Mouse (Mus musculus): Measurements from ENCODE around the gene Acad10.
"Not testable (repeated sequence)": the region's sequence is repeated elsewhere in the genome, so short reads cannot be mapped to it uniquely, and the experiment has no call there.

Acad10 gene

GRCm38 (mm10) chr5:121660059-121660896 lies at the start of gene Acad10, which contains the start of gene Brap:
Gene Acad10 (minus strand): TSS chr5:121660514.
Gene Brap (plus strand): TSS chr5:121660563.
- DNase-seq: peak; percentile 92 to 97

DNA sequence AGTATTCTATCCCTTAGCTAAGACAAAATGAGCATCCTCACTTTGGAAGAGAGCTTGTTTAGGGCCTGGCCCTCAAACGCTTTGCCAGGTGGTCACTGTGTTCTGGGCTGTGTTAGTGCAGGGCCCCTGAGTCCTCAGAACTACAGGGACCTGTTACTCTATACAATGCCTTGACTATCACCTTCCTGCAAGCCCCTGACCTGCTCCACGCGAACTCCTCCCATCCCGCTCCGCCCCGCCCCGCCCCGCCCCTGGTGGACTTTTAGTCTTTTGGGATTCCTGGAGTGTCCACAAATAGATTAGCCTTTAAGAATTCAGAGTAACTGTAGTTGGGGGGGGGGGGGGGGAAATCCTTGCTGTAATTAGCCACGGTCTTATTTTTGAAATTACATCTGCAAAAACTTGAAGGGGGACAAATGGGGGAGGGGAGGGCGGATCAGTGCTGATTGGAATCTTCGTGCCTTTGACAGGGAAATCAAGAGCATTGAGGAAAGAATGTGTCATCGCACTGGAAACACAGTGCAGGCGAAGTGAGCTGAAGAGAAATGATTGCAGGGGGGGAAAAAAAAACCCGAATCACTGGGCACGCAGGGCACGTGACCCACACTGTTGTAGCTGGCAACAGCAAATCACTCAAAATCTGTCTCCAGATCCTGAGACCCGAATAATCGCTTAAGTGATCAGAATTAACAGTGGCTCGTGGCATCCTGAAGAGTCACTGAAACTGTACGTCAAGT lies 44.4 kb upstream of the Acad10 start:
- peak; percentile 50 to 57 for DNase-seq

GRCm38 (mm10) chr5:121703341-121703740 lies 43.0 kb upstream of the Acad10 start:
- peak; percentile 65 to 80 for DNase-seq

DNA sequence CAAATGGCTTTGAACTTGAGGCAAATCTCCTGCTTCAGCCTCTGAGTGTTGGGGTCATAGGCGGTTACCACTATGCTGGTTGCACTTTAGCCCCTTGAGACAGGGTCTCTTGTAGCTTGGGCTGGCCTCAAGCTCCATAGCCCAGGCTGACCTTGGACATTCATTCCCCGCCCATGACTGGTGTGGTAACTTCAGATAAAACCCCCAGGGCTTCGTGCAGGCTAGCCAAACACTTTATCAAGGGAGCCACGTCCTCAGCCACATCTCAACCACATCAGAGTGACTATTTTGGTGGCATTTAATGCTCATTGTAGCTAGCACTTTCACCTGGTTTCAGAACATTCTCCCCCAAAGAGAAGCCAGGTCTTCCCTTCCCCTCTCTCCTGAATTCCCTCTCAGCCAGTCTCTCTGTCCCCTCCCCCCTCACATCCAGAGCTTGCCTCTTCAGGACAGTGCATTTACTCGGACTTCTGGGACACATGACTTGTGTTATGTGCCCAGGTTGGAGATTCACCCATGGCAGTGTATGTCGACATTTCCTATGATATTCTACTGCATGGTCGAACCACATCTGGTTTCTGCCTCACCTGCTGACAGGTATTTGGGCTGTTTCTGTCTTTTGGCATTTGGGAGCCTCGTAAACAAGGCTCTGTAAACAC lies 40.9 kb upstream of the Acad10 start:
- peak in 1 of 2 experiments; percentile 21 for DNase-seq

DNA sequence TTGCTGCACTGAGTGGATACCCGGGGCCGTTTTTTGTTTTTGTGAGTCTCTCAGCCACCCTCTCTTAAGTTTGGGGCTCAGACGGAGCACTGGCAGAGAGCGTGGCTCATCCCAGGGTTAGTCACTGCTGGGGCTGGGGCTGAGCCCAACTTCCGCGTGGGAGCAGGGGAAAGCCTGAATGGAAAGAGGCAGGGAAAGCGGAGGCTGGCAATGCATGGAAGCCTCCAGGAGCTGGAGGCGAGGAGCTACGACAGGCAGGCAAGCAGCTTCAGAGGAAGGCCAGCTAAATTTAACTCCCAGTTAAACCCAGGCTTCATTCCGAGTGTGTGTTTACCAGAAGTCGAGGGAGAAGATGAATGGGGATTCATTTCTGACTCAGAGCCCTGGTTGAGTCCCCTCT lies 40.2 kb upstream of the Acad10 start:
- peak in 1 of 2 experiments; percentile 33 for DNase-seq

DNA sequence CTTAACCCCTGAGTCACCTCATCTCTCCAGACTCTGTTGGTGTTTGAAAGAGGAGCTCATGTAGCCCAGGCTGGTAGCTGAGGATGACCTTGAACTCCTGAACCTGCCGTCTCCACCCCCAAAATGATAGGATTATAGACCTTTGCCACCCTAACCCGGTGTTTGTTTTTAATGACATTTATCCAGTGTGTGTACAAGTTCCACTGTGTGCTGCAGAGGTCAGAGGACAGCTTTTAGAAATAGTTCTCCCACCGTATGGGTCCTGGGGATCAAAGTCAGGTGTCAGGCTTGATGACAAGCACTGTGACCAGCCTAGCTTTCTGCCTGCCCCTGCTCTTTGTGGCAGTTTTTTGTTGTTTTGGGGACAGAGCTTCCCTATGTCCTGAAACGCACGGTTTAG lies 39.6 kb upstream of the Acad10 start:
- peak in 1 of 2 experiments; percentile 8 for DNase-seq

GRCm38 (mm10) chr5:121696761-121697160 lies 36.4 kb upstream of the Acad10 start:
- peak in 1 of 2 experiments; percentile 24 for DNase-seq

DNA sequence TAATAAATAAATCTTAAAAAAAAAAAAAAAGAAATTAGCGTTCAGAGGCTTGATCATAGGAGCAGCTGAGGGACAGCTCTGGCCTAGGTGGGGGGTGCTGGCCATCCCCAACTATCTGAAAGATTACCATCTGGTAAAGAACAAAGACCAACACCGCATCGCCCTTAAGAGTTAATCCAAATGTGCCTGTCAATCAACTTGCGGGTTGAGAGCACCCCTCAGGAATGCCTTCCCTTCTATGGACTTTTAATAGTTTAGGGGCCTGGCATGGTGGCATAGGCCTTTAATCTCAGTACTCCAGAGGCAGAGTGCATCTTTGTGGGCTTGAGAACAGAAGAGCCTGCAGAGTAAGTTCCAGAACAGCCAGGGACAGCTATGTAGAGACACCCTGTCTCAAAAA lies 32.6 kb upstream of the Acad10 start:
- DNase-seq: no peak

GRCm38 (mm10) chr5:121691436-121691835 lies 31.1 kb upstream of the Acad10 start:
- DNase-seq: not testable (repeated sequence)

DNA sequence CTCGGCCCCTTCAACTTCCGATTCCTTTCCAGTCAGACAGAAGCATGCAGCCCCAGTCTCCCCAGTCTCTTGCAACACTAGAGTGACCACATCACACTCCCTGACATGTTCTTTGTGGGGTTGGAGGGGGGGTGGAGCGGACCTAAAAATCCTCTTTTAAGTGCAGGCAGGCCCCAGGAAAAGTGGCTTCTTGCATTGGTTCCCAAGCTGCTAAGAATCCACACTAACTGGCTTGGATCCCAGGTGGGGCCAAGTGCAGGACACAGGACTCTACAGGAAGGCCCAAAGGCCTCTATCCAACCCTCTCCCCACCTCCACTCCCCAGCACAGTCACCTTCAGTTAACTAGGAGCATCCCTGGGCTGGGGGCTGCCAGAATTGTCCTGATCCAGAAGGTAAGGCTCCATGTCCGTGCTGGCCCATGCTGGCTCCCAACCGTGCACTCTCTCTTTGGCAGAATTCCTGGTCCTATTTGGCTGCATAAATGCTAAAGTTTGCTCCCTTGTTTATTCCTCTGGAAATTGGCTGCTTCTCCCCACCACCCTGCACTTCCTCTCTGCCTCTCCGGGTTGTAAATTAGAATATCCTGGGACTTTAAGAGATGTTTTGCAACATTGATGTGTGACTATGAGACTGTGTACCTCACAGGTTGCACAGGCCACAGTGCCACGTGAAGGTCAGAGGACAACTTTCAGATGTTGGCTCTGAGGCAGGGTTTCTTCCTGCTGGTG lies 30.3 kb upstream of the Acad10 start:
- DNase-seq: peak; percentile 78 to 90

DNA sequence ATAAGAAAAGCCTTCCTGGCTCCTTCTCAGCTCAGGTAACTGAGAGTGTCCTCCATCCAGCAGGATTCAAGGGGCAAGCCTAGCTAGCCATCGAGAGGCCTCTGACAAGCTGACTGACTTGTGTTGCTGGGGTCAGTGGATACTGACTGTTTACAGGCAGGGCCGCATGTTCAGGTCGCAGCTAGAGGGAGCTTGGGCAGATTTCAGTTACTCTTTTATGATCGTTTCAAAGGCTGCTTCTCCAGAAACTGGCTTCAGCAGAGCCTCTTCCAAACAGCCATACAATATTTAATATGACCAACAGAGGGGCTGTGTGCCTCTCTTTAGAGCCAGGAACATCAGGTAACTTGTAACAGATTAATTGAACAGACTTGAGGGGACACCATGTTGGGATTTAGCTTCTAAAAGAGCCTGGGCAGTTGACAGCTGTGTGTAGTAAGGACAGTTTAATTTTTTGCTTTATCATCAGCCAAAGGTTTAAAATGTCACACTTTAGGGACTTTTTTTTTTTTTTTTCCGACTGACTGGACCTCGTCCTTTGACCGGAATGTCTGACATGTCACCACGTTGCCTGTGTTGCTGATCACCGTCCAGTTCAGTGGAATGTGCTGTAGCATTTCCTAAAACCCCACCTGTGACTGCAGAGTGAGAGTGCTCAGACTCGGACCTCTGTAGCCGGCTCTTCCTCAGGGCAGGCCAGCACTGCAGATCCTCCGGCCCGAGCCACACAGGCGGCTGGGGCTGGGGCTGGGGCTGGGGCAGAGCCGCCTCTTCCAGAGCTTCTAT lies 26.0 kb upstream of the Acad10 start:
- DNase-seq: peak; percentile 35 to 64

DNA sequence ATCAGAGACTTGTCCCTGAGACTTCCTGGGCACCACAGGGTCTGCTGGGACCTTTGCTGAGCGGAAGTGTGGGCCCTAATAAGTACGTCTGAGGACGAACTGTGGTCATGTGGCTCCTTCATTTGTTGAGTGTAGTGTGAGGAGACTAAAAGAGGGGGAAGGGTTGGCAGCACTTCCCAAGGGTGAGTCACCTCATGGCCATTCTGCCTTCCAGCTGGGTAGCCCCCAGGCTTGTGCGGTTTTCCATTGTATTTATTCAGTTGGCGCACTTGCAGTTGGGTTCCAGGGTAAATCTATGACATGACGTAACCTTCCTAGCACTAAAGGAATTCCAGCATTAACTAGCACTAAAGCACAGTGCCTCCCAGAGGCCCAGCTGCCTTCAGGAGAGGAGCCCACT lies 25.2 kb upstream of the Acad10 start:
- DNase-seq: no peak

- no peak for DNase-seq
Measured at GRCm38 (mm10) chr5:121682250-121682649, 21.9 kb upstream of the Acad10 start.

GRCm38 (mm10) chr5:121670412-121670811 lies 10.1 kb upstream of the Acad10 start:
- peak in 1 of 2 experiments; percentile 64 for DNase-seq

- no peak for DNase-seq
Measured at GRCm38 (mm10) chr5:121668411-121668810, 8.1 kb upstream of the Acad10 start.

DNA sequence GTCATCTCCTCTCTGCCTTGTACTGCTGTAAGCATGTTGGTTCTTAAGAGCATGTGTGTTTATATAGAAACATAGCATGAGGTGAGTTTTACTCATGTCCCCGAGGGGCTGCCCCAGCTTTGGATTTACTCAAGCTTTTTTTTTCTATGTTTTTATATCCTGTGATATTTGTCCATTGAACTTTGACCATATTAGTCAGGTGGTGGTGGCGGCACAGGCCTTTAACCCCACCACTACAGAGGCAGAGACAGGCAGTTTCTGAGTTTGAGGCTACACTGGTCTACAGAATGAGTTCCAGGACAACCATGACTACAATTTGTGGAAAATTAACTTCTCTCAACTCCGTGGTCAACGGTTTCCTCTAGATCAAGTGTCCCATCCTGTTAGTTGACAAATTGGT lies 6.8 kb upstream of the Acad10 start:
- peak; percentile 28 to 57 for DNase-seq

GRCm38 (mm10) chr5:121664971-121665370 lies 4.7 kb upstream of the Acad10 start:
- DNase-seq: no peak

DNA sequence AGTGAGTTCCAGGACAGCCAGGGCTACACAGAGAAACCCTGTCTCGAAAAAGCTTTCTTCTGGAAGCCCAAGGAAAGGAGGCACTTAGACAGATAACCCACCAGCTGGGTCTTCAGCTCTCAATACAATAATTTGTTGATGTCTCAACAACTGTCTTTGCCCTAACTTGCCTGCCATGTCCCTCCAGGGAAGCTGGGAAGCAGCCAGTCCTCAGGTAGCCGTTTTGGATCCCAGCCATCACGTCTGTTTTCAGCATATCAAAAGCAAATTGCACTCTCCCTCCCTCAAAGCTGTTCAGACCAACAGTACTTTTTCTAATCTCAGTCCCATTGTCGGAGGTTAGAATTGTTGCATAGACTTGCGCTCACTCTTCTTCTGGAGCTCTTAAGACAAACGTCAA lies 3.8 kb upstream of the Acad10 start:
- no peak for DNase-seq

DNA sequence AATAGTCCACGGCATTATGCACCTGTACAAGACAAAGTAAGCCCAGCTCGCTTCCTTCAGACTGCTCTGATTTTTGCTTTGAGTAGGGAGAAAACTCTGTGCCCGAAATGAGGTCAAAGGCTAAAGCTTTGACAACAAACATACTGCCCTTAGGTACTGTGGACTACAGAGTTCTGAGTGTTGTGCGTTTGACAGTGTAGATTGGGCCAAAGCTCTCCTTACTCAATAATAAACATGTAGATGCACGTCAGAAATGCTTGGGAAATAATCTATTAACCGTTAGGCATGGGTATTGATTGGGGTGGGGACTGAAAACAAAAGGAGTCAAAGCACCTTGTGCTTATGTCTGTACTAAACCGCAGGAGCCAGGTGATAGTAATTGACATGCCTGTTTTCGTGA lies 3.1 kb upstream of the Acad10 start:
- DNase-seq: no peak

DNA sequence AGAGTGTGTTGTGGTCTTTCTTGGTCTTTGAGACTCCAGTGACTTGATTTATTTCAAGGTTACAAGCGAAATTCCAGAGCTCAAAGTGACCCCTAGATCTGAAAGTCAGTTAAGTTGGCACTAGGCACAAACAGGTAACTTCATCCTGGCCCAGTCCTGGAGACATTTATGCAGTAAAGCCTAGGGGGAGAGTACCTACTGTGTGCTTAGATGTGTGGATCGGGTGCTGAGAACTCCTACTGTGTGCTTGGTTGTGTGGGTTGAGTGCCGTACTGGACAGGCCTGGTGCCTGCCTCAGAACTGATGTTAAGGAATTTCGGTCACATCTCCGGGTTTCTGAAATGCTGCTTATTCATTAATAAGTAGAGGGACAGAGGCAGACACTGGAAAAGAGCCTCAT lies 1.2 kb upstream of the Acad10 start:
- no peak for DNase-seq

- no peak for DNase-seq
Measured at GRCm38 (mm10) chr5:121660897-121661254, 562 bp upstream of the Acad10 start.

DNA sequence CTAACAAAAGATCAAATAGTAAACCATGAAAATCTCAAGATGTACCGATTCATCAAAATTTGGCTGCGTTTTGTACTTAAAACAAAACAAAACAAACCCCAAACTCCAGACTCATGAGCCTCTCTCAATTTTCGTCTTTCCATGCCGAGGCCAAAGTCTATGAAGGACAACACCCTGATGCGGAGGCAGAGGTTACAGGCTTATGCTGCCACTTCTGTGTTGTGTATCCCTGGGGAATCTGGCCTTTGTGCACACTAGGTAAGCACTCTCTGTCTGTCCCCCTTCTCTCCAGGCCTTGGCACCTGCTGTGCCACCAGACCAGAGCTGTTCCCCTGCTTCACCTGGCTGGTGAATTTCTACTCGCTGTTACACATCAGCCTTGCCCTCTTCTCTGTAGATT lies 2.7 kb downstream of the Acad10 start:
- DNase-seq: peak in 1 of 2 experiments; percentile 33
